Mouse (Mus musculus): ENCODE data around the gene Bcl6. TPM values are rescaled to one million over a fixed set of nuclear protein-coding genes. Genes with fewer than 3 reads are reported as not detected.

Gene Bcl6
- 0.23 and 2.8 TPM in 2 replicates for total RNA-seq (2014; rRNA removed; ENCODE audit: low replicate concordance)
- polyA plus RNA-seq (2015; fragmentation: Nextera tagmentation; extraction: Ambion mirVana) = 0.19 and 0.25 TPM in 2 replicates

DNA sequence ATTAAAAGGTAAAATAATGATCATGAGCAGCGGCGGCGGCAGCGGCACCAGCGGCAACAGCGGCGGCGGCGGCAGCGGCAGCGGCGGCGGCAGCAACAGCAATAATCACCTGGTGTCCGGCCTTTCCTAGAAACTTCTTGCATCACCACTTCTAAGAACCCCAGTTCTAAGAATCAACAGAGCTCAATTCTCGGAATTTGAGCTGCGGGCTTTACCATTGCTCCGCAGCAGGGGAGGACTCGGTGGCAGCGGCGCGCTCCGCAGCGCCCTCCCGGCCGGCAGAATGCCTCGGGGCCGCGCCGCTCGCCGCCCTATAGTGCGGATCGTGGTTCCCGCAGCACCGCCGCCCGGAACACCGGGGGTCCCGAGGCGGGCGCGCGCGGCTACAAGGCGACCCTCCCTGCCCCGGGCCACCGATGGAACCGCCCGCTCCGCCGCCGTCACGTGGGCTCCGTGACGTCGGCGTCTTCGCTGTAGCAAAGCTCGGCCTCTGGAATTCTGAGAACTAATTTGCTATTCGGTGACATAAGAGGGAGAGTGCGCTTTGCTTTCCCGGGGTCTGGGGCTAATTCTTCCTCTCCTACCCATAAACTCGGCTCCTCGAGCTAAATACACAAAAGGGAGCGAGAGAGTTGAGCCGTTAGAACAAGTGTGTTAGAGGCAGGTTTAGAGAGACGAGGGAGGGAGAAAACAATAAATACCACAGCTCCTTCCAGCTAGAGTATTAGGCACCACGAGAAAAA lies at the start of gene Bcl6, which contains the start of gene Gm37419:
Bcl6 (minus strand) TSS at position 387 of the 743 bp plus-strand sequence.
Gm37419 (plus strand) TSS at position 17 of the 743 bp plus-strand sequence.
- peak; percentile 99 for TF ChIP-seq EP300 (IDR thresholded peaks at IDR 0.05; ENCODE audit: low read depth)
- no peak for TF ChIP-seq CTCF (IDR thresholded peaks at IDR 0.05; ENCODE audit: low read depth)
- Histone ChIP-seq H3K4me1 (ENCODE audit: control insufficient read depth, insufficient read depth) (peaks cover 16% of the 10 kb centered on the region), H3K27me3 (ENCODE audit: control insufficient read depth, insufficient read depth, low read length) (no peaks in the 10 kb centered on the region)

DNA sequence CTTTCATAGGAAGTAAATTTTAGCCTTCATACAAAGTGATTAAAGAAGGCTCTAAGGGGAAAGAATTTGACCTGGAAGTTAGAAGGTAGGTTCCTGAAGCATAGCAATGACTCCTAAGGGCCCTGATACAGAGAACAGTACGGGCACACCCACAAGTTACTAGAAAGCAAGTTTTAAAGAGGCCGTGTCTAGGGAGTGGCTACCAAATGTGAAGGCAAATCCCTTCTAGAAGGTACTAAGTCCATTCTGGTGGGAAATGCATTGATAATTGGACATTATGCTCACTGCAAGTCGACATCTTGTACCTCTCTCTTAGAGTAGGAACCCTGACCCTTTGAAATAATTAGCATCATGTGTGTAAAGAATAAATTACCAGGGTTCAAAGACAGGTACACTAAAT lies 47.7 kb upstream of the Bcl6 start:
- TF ChIP-seq CTCF (IDR thresholded peaks at IDR 0.05; ENCODE audit: low read depth) (no peak), EP300 (IDR thresholded peaks at IDR 0.05; ENCODE audit: low read depth) (no peak)
- DNase-seq (ENCODE audit: low spot score) (no peak), ATAC-seq (ENCODE audit: insufficient read depth, low read depth) (no peak)
- WGBS = 89% methylated on average over 3 of the region's 3 CpGs
- no peak overlapping the region for H3K9ac ChIP-seq (replicated peaks; ENCODE audit: low read depth, low read length)
- no peak overlapping the region for H3K4me2 ChIP-seq (ENCODE audit: low read depth, low read length)
- no peaks in the 10 kb centered on the region for H3K36me3 ChIP-seq (replicated peaks; ENCODE audit: control insufficient read depth, insufficient read depth, low read length)
- H3K4me1 ChIP-seq (ENCODE audit: control insufficient read depth, insufficient read depth) = no peaks in the 10 kb centered on the region
- no peaks in the 10 kb centered on the region for H3K27me3 ChIP-seq (ENCODE audit: control insufficient read depth, insufficient read depth, low read length)
- H3K4me3 ChIP-seq (ENCODE audit: low read depth, low read length) = no peak overlapping the region
- no peaks in the 10 kb centered on the region for H3K9me3 ChIP-seq (replicated peaks; ENCODE audit: control insufficient read depth, low read length)
- H3K27ac ChIP-seq (ENCODE audit: low read depth) = no peak overlapping the region

More for the DNA sequence above, at the start of gene Bcl6, which contains the start of gene Gm37419:
- Histone ChIP-seq H3K4me3 (ENCODE audit: low read depth, low read length) (peak within 1 kb of the TSS; percentile 76), H3K36me3 (replicated peaks; ENCODE audit: control insufficient read depth, insufficient read depth, low read length) (no peaks in the 10 kb centered on the region), H3K27ac (ENCODE audit: low read depth) (peak within 1 kb of the TSS; percentile 100), H3K9ac (replicated peaks; ENCODE audit: low read depth, low read length) (peak within 1 kb of the TSS; percentile 99), H3K4me2 (ENCODE audit: low read depth, low read length) (peak within 1 kb of the TSS; percentile 97), H3K9me3 (replicated peaks; ENCODE audit: control insufficient read depth, low read length) (no peaks in the 10 kb centered on the region)
- peak; percentile 94 for DNase-seq (ENCODE audit: low spot score)
- under 1% methylated on average over 68 of the region's 68 CpGs for WGBS
- peak; percentile 73 for ATAC-seq (ENCODE audit: insufficient read depth, low read depth)

DNA sequence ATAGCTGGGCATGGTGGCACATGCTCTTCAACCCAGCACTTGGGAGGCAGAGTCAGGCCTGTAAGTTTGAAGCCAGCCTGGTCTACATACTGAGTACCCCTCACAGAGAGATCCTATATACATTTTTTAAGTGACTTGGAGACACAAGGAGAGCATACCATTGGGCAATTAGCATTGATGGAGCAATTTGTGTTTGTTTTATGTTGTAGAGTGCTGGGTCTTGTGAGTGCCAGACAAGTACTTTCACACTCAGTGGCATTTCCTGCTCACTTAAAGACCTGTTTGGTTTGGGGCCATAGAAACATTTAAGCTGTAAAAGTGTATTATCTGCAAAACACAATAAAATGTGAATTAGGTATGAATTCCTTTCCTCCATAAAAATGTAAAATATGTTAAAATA lies 47.1 kb upstream of the Bcl6 start:
- no peak overlapping the region for H3K27ac ChIP-seq (ENCODE audit: low read depth)
- no peak overlapping the region for H3K4me2 ChIP-seq (ENCODE audit: low read depth, low read length)
- no peak for ATAC-seq (ENCODE audit: insufficient read depth, low read depth)
- DNase-seq (ENCODE audit: low spot score) = no peak
- H3K4me1 ChIP-seq (ENCODE audit: control insufficient read depth, insufficient read depth) = no peaks in the 10 kb centered on the region
- TF ChIP-seq CTCF (IDR thresholded peaks at IDR 0.05; ENCODE audit: low read depth) (no peak), EP300 (IDR thresholded peaks at IDR 0.05; ENCODE audit: low read depth) (no peak)
- H3K9ac ChIP-seq (replicated peaks; ENCODE audit: low read depth, low read length) = no peak overlapping the region
- no peak overlapping the region for H3K4me3 ChIP-seq (ENCODE audit: low read depth, low read length)
- H3K9me3 ChIP-seq (replicated peaks; ENCODE audit: control insufficient read depth, low read length) = no peaks in the 10 kb centered on the region
- H3K27me3 ChIP-seq (ENCODE audit: control insufficient read depth, insufficient read depth, low read length) = no peaks in the 10 kb centered on the region
- no peaks in the 10 kb centered on the region for H3K36me3 ChIP-seq (replicated peaks; ENCODE audit: control insufficient read depth, insufficient read depth, low read length)

DNA sequence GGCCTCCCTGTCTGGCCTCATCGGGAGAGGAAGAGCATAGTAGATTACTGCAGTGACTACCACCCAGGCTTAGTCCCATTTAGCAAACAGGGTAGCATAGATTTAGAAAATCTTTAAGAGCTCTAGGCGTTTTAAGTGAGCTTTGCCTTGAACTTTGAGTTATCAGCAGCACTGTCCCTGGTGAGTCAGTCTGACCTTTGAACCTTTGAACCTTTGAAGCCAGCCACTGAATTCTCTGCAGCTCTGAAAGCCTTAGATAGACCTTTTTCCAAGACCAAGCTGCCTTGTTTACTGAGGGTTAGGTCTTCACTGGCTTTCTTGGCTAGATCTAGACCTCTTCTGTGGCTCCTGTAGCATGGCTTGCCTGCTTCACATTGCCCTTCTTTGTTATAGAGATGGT lies 45.8 kb upstream of the Bcl6 start:
- no peak for TF ChIP-seq CTCF (IDR thresholded peaks at IDR 0.05; ENCODE audit: low read depth)
- TF ChIP-seq EP300 (IDR thresholded peaks at IDR 0.05; ENCODE audit: low read depth) = no peak
- no peaks in the 10 kb centered on the region for H3K27me3 ChIP-seq (ENCODE audit: control insufficient read depth, insufficient read depth, low read length)
- H3K4me2 ChIP-seq (ENCODE audit: low read depth, low read length) = no peak overlapping the region
- H3K9me3 ChIP-seq (replicated peaks; ENCODE audit: control insufficient read depth, low read length) = no peaks in the 10 kb centered on the region
- 48% methylated on average over 2 of the region's 2 CpGs for WGBS
- no peaks in the 10 kb centered on the region for H3K36me3 ChIP-seq (replicated peaks; ENCODE audit: control insufficient read depth, insufficient read depth, low read length)
- H3K4me3 ChIP-seq (ENCODE audit: low read depth, low read length) = no peak overlapping the region
- ATAC-seq (ENCODE audit: insufficient read depth, low read depth) (no peak), DNase-seq (ENCODE audit: low spot score) (no peak)
- H3K9ac ChIP-seq (replicated peaks; ENCODE audit: low read depth, low read length) = no peak overlapping the region
- no peak overlapping the region for H3K27ac ChIP-seq (ENCODE audit: low read depth)
- no peaks in the 10 kb centered on the region for H3K4me1 ChIP-seq (ENCODE audit: control insufficient read depth, insufficient read depth)

DNA sequence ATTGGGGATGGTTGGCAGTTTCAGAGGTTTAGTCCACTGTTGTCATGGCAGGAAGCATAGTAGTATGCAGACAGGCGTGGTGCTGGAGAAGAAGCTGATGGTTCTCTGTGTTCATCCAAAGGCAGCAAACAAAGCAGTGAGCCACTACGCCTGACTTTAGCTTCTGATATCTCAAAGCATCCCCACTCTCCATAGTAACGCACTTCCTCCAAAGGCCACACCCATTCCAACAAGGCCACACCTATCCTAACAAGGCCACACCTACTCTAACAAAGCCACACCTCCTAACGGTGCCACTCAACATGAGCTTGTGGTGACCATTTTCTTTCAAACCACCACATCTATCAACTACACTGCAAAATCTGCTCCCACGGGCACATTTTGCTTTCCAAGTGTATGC lies 44.6 kb upstream of the Bcl6 start:
- Histone ChIP-seq H3K36me3 (replicated peaks; ENCODE audit: control insufficient read depth, insufficient read depth, low read length) (no peaks in the 10 kb centered on the region), H3K9ac (replicated peaks; ENCODE audit: low read depth, low read length) (no peak overlapping the region), H3K4me1 (ENCODE audit: control insufficient read depth, insufficient read depth) (no peaks in the 10 kb centered on the region), H3K4me2 (ENCODE audit: low read depth, low read length) (no peak overlapping the region), H3K27ac (ENCODE audit: low read depth) (no peak overlapping the region), H3K27me3 (ENCODE audit: control insufficient read depth, insufficient read depth, low read length) (no peaks in the 10 kb centered on the region), H3K9me3 (replicated peaks; ENCODE audit: control insufficient read depth, low read length) (no peaks in the 10 kb centered on the region), H3K4me3 (ENCODE audit: low read depth, low read length) (no peak overlapping the region)
- WGBS = 83% methylated on average over 5 of the region's 5 CpGs
- ATAC-seq (ENCODE audit: insufficient read depth, low read depth) = no peak
- DNase-seq (ENCODE audit: low spot score) = no peak
- TF ChIP-seq EP300 (IDR thresholded peaks at IDR 0.05; ENCODE audit: low read depth) (no peak), CTCF (IDR thresholded peaks at IDR 0.05; ENCODE audit: low read depth) (no peak)
